Mouse (Mus musculus) kidney, embryonic 14.5 days (tissue): ENCODE results near the gene Znfx1. TPM values are rescaled to one million over a fixed set of nuclear protein-coding genes. Genes with fewer than 3 reads are reported as not detected.

Experiments used
- ATAC-seq: fragments of 200-750 bp; cut with Nextera tagmentation; 2 replicates; pipeline ENCODE4 v1.8.0; 2017; ENCODE audit warnings: moderate number of reproducible peaks, mild to moderate bottlenecking, moderate TSS enrichment, moderate library complexity; ENCODE audit not compliant: low FRiP score, low TSS enrichment
- H3K27ac ChIP-seq: fragments of 300-500 bp; sonication (generic); 2 replicates; pipeline ENCODE4 v1.5.1; 2014; ENCODE audit warnings: low read depth, mild to moderate bottlenecking, low read length, moderate library complexity, mixed read lengths
- H3K27me3 ChIP-seq: fragments of 300-500 bp; sonication (generic); 2 replicates; pipeline ENCODE4 v1.6.1; 2014; ENCODE audit warnings: mild to moderate bottlenecking, low read length; ENCODE audit not compliant: control insufficient read depth, insufficient read depth
- H3K36me3 ChIP-seq: fragments of 300-500 bp; sonication (generic); 2 replicates; pipeline ENCODE4 v1.6.1; 2014; ENCODE audit warnings: low read length, mixed read lengths; ENCODE audit not compliant: control insufficient read depth, insufficient read depth
- H3K4me1 ChIP-seq: fragments of 300-500 bp; sonication (generic); 2 replicates; pipeline ENCODE4 v1.6.1; 2014; ENCODE audit warnings: low read length, mixed read lengths; ENCODE audit not compliant: control insufficient read depth, insufficient read depth
- H3K4me2 ChIP-seq: fragments of 300-500 bp; sonication (generic); replicated peaks from 2 replicates; pipeline ENCODE4 v1.6.1; 2014; ENCODE audit warnings: low read depth, mild to moderate bottlenecking, low read length
- H3K4me3 ChIP-seq: fragments of 300-500 bp; sonication (generic); 2 replicates; pipeline ENCODE4 v1.5.1; 2014; ENCODE audit warnings: mild to moderate bottlenecking, low read length
- H3K9ac ChIP-seq: fragments of 300-500 bp; sonication (generic); 2 replicates; pipeline ENCODE4 v1.6.1; 2014; ENCODE audit warnings: low read depth, mild to moderate bottlenecking, low read length, moderate library complexity
- H3K9me3 ChIP-seq: fragments of 300-500 bp; sonication (generic); 2 replicates; pipeline ENCODE4 v1.6.1; 2016; ENCODE audit warnings: low read length; ENCODE audit not compliant: control insufficient read depth
- WGBS: fragments of 180-500 bp; shearing (Covaris S2); extraction: QIAGEN DNeasy Blood & Tissue Kit; methylation state at CpG from one replicate; pipeline ENCODE4 v1.1.7; 2014; 5-methylcytosine and 5-hydroxymethylcytosine counted together
- polyA plus RNA-seq: library from polyadenylated mRNA; unstranded; fragments of >200 nt; fragmentation: Nextera tagmentation; extraction: Ambion mirVana; gene quantifications from 2 replicates; pipeline ENCODE4 v1.2.1, GENCODE M21; 2014

The Znfx1 gene
- polyA plus RNA-seq, 1 experiment from 2014 or later = 10.5 TPM

DNA sequence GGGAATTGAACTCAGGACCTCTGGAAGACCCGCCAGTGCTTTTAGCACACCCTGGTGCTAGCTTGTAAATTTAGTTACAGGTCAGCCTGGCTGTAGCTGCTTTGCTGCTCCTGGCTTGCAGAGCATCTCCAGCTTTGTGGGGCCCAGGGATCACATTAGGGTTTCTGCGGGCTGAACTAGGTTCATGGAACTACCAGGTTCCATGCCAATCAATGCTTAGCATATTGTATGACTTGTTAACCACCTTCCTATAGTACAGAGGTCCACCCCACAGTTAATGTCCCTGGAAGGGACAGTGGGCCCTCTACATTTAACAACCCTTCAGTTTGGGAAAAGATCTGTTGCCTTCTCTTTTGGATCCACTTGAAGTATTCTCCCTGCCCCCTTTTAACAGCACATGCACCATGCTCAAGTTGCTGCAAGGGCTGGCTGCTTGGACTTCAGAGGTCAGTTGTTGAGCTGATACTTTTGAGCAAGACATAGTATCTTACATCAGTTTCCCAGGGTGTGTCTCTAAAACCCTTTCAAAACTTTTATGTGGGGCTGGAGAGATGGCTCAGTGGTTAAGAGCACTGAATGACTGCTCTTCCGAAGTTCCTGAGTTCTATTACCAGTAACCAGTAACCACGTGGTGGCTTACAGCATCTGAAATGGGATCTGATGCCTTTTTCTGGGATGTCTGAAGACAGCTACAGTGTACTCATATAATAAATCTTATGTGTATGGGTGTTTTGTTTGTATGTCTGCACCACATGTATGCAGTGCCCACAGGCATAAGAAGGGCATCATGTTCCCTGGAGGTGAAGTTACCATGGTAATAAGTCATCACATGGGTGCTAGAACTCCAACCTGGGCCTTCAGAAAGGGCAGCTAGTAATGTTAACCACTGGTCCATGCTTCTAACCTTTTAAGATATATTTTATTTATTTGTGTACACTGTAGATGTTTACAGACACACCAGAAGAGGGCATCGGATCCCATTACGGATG lies 4.0 kb upstream of the Znfx1 start:
- Histone ChIP-seq H3K4me2 (no peak overlapping the region), H3K27me3 (no peaks in the 10 kb centered on the region), H3K4me3 (no peak overlapping the region), H3K9me3 (no peaks in the 10 kb centered on the region), H3K9ac (no peak overlapping the region), H3K27ac (no peak overlapping the region), H3K4me1 (peaks cover 9% of the 10 kb centered on the region), H3K36me3 (peaks cover 26% of the 10 kb centered on the region)
- ATAC-seq = no peak
- 31% methylated on average over 6 of the region's 6 CpGs for WGBS

DNA sequence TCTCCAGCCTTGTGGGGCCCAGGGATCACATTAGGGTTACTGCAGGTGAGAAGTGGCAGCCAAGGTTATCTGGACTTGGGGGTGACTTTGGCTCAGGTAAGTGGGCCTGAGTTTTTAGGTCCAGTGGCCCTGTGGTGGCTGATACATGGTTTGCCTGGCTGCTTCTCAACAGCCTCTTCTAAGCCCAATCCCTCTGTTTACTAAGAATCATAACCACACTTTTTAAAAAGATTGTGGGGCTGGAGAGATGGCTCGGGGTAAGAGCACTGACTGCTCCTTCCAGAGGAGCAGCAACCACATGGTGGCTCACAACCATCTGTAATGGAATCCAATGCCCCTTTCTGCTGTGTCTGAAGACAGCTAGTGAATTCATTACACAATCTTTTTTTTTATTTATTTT lies 3.2 kb upstream of the Znfx1 start:
- H3K9ac ChIP-seq = no peak overlapping the region
- no peak overlapping the region for H3K4me3 ChIP-seq
- no peaks in the 10 kb centered on the region for H3K9me3 ChIP-seq
- WGBS = 80% methylated on average over 1 of the region's 1 CpGs
- peaks cover 17% of the 10 kb centered on the region for H3K4me1 ChIP-seq
- no peak overlapping the region for H3K4me2 ChIP-seq
- ATAC-seq = no peak
- no peaks in the 10 kb centered on the region for H3K27me3 ChIP-seq
- H3K36me3 ChIP-seq = peaks cover 26% of the 10 kb centered on the region
- H3K27ac ChIP-seq = no peak overlapping the region

DNA sequence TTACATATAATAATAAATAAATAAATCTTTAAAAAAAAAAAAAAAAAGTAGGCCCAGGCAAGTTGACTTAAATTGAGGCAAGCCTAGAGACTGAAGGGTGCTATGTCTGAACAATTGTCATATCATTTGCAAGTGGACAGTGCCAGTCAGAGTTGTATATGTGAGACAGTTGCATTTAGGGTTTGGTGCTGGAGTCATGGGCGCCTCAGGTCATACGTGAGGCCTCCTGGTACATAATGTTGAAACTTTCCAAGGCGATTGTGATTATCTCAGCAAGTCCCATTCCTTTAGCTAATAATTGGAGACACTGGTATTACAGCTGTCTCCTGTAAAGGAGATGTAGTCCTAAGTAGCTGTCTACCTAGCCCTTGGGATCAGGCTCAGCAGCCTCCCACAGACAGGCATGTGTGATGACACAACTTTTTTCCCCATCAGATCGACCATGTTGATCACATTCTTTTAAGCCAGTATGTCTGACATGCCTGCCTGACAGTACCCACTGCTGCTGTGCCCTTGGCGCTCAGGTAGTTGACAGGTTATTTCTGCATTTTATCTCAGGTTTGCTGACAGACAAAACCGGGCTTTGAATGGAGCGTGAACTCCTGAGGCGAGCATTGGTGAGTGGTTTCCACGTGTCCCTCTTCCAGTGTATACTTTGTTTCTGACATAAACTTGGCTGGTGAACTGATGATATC lies 1.9 kb upstream of the Znfx1 start:
- peak overlapping the region; percentile 88 for H3K27ac ChIP-seq
- ATAC-seq = no peak
- H3K36me3 ChIP-seq = peaks cover 26% of the 10 kb centered on the region
- 29% methylated on average over 9 of the region's 9 CpGs for WGBS
- H3K4me3 ChIP-seq = peak overlapping the region; percentile 85
- H3K9me3 ChIP-seq = no peaks in the 10 kb centered on the region
- no peaks in the 10 kb centered on the region for H3K27me3 ChIP-seq
- peak overlapping the region; percentile 81 for H3K9ac ChIP-seq
- H3K4me1 ChIP-seq = peaks cover 22% of the 10 kb centered on the region
- peak overlapping the region; percentile 87 for H3K4me2 ChIP-seq

DNA sequence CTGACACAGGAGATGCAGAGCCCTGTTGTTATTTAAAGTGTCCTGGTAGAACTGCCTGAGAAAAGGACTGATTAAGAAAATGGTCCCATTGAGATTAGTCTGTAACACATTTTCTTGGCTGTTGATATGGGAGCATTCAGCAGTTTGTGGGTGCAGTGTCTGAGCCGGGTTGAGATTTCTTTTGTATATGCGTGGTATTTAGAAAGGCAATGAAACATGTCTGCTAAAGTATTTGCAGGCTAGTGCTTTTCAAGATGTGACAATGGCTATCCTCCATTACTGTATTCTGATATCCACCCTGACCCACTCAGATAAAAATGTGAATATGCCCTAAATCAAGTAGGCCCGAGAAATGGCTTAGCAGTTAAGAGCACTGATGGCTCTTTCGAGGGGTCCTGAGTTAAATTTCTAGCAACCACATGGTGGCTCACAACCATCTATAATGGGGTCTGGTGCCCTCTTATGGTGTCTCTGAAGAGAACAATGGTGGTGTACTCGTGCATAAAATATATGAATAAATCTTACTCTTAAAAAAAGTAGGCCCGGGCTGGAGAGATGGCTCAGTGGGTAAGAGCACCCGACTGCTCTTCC lies 1.2 kb upstream of the Znfx1 start:
- peak overlapping the region; percentile 85 for H3K4me3 ChIP-seq
- H3K4me1 ChIP-seq = peaks cover 22% of the 10 kb centered on the region
- ATAC-seq = no peak
- no peaks in the 10 kb centered on the region for H3K9me3 ChIP-seq
- peak overlapping the region; percentile 87 for H3K4me2 ChIP-seq
- no peaks in the 10 kb centered on the region for H3K27me3 ChIP-seq
- peak overlapping the region; percentile 88 for H3K27ac ChIP-seq
- H3K36me3 ChIP-seq = peaks cover 26% of the 10 kb centered on the region
- H3K9ac ChIP-seq = peak overlapping the region; percentile 81
- WGBS = under 1% methylated on average over 7 of the region's 7 CpGs

DNA sequence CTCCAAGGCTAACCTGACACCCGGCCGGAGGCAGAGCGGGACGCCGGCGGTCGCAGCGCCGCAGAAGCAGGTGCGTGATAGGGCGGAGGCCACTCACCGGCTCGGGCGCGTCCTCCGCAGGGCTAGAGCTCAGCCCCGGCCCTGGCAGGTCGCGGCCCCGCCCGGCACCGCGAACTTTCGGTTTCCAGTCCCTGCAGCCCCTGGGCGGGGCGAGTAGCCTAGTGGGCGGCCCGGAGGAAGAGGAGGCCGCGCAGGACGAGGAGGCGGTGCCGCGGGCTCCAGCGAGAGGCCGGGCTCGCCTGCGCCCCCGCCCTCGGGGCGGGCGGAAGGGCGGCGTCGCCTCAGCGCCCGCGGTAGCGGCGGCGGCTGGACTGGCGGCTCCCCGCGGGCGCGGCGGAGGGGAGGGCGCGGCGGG lies 311 bp downstream of the Znfx1 start:
- H3K4me1 ChIP-seq = peaks cover 25% of the 10 kb centered on the region
- peak overlapping the region; percentile 78 for H3K4me2 ChIP-seq
- no peaks in the 10 kb centered on the region for H3K27me3 ChIP-seq
- peaks cover 33% of the 10 kb centered on the region for H3K36me3 ChIP-seq
- no peaks in the 10 kb centered on the region for H3K9me3 ChIP-seq
- ATAC-seq = peak; percentile 91
- H3K4me3 ChIP-seq = peak overlapping the region; percentile 85
- under 1% methylated on average over 60 of the region's 60 CpGs for WGBS
- H3K27ac ChIP-seq = peak overlapping the region; percentile 91
- H3K9ac ChIP-seq = peak overlapping the region; percentile 81

DNA sequence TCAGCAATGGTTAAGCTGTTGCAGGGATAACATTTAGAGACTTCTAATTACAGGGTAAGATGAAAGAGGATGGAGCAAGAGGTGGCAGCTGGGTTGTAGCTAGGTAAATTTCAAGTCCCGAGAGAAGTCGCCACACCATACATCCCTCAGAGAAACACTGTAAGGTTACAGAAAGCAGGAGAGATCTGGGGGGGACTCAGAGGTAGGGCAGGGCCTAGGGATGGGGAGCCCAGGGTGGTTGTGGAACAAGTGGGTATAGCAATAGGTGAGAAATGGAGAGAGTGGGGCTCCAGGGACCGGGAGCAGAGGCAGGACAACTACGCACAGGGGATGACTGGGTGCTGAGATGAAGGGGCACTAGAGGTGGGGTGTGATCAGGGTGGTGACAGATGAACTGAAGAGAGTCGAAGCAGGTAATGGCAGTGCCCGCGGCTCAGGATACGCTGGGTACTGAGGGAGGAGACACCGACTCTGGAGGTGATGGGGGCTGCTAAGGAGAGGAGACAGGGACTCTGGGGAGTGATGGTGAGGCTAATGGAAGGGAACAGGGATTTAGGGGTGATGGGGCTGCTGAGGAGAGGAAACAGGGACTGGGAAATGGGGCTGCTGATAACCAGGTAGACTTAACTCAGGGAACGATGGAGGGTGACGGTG lies 1.3 kb downstream of the Znfx1 start:
- Histone ChIP-seq H3K9me3 (no peaks in the 10 kb centered on the region), H3K9ac (peak overlapping the region; percentile 81), H3K4me2 (peak overlapping the region; percentile 78), H3K27ac (peak overlapping the region; percentile 11; the same call in 1 of the 2 replicates), H3K4me3 (peak overlapping the region; percentile 85), H3K36me3 (peaks cover 40% of the 10 kb centered on the region), H3K27me3 (no peaks in the 10 kb centered on the region), H3K4me1 (peaks cover 25% of the 10 kb centered on the region)
- no peak; the same call in 1 of the 2 replicates for ATAC-seq
- WGBS = 18% methylated on average over 11 of the region's 11 CpGs

DNA sequence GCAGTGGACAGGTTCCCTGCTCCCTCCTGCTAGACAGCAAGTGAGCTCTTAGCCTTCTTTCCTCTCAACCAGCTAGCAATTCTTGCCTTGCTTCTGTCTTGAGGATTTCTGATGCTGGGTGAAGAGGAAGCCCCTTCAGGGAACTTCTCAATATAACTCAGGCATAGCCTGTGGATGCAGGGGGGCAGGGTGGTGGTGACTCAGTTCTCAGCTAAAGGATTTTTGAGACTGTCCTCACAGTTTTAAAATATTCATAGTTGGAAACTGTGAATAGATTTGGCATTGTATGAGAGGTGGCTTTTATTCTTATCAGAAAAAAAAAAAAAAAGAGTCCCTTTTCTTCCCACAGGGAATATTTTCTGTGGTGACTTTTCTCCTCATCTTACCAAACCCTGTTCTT lies 2.1 kb downstream of the Znfx1 start:
- H3K4me2 ChIP-seq = peak overlapping the region; percentile 78
- peaks cover 25% of the 10 kb centered on the region for H3K4me1 ChIP-seq
- H3K9ac ChIP-seq = peak overlapping the region; percentile 45; the same call in 1 of the 2 replicates
- no peaks in the 10 kb centered on the region for H3K9me3 ChIP-seq
- no peak for ATAC-seq
- no peaks in the 10 kb centered on the region for H3K27me3 ChIP-seq
- peak overlapping the region; percentile 81 for H3K27ac ChIP-seq
- H3K4me3 ChIP-seq = peak overlapping the region; percentile 85; the same call in 1 of the 2 replicates
- peaks cover 40% of the 10 kb centered on the region for H3K36me3 ChIP-seq

DNA sequence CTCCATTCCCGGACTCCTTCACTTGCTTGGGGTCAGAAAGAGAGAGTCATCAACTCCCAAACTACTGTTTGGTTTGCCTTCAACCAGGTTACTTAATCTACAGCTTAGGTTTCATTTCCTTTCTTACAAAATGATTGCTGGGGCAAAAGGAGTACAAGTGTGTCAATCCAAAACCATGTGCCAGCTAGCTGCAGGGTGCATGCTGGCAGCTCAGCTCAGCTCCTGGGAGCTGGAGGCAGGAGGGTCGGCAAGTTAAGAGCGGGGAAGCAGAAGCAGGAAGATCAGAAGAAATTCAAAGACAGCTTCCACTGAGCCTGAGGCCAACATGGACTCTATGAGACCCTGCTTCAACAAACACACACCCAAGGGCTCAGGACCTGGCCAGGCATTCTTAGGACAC lies 2.5 kb downstream of the Znfx1 start:
- H3K27me3 ChIP-seq = no peaks in the 10 kb centered on the region
- peak overlapping the region; percentile 81 for H3K27ac ChIP-seq
- H3K36me3 ChIP-seq = peaks cover 40% of the 10 kb centered on the region
- H3K9me3 ChIP-seq = no peaks in the 10 kb centered on the region
- peak overlapping the region; percentile 4; the same call in 1 of the 2 replicates for H3K4me3 ChIP-seq
- H3K4me1 ChIP-seq = peaks cover 25% of the 10 kb centered on the region
- WGBS = 42% methylated on average over 3 of the region's 3 CpGs
- H3K9ac ChIP-seq = peak overlapping the region; percentile 45; the same call in 1 of the 2 replicates
- no peak for ATAC-seq
- H3K4me2 ChIP-seq = peak overlapping the region; percentile 29; the same call in 1 of the 2 replicates
